Mouse (Mus musculus) spleen, adult 12 weeks (tissue): ENCODE results near the gene Gm44511.
A peak's percentile ranks its signal among the peaks of the same experiment; 100 is the strongest.
"Not testable (repeated sequence)": the region's sequence is repeated elsewhere in the genome, so short reads cannot be mapped to it uniquely, and the experiment has no call there.

ENCODE experiments used
- DNase-seq: peaks from one replicate; pipeline ENCODE4 v3.0.0; 2022; ENCODE audit warnings: low spot score

Gene Gm44511

GRCm38 (mm10) chr6:128760416-128761143 is 65.5 kb downstream of the Gm44511 start:
- peak; percentile 89 for DNase-seq

GRCm38 (mm10) chr6:128760016-128760415 is 66.1 kb downstream of the Gm44511 start:
- peak; percentile 82 for DNase-seq

- DNase-seq = no peak
These were observed 66.7 kb downstream of the Gm44511 start for GRCm38 (mm10) chr6:128759221-128759950.

- not testable (repeated sequence) for DNase-seq
These were observed 70.7 kb downstream of the Gm44511 start for GRCm38 (mm10) chr6:128755402-128755763.

- not testable (repeated sequence) for DNase-seq
These were observed 71.2 kb downstream of the Gm44511 start for GRCm38 (mm10) chr6:128754748-128755401.

GRCm38 (mm10) chr6:128754265-128754664 is 71.8 kb downstream of the Gm44511 start:
- DNase-seq = not testable (repeated sequence)

- peak; percentile 31 for DNase-seq
These were observed 72.4 kb downstream of the Gm44511 start for GRCm38 (mm10) chr6:128753610-128754224.

GRCm38 (mm10) chr6:128747006-128747405 is 79.1 kb downstream of the Gm44511 start:
- DNase-seq = not testable (repeated sequence)

GRCm38 (mm10) chr6:128737445-128737844 is 88.7 kb downstream of the Gm44511 start:
- DNase-seq = no peak

- no peak for DNase-seq
These were observed 90.0 kb downstream of the Gm44511 start for GRCm38 (mm10) chr6:128736100-128736499.

- no peak for DNase-seq
These were observed 91.2 kb downstream of the Gm44511 start for GRCm38 (mm10) chr6:128734896-128735295.

GRCm38 (mm10) chr6:128733908-128734679 is 92.0 kb downstream of the Gm44511 start:
- DNase-seq = no peak

- no peak for DNase-seq
These were observed 94.1 kb downstream of the Gm44511 start for GRCm38 (mm10) chr6:128732032-128732431.
